8 mouse cellular contexts compared by ENCODE assay signal in genomic region chr13:81426896-81427755, GRCm38 (mm10).
A peak's percentile ranks its signal among the peaks of the same experiment; 100 is the strongest.
DNase-seq lines count a peak whose midpoint lies in the region; ATAC-seq and TF ChIP-seq lines count a peak whose summit lies in the region.

No protein-coding gene starts in this region.

- WGBS in forebrain, embryonic 16.5 days = 74% methylated on average over 15 of the region's 15 CpGs

- no peak overlapping the region for H3K9ac ChIP-seq in forebrain, embryonic 16.5 days (replicated peaks; ENCODE audit: low read depth, low read length)

- intact Hi-C loops in gastrocnemius, adult 2 months (cut with DNase I) = loop anchor here (5.0 kb wide), 1 partner anchor 565 kb away; no protein-coding TSS in a partner anchor

- H3K4me3 ChIP-seq in gastrocnemius, adult 2 months = no peak overlapping the region
- no peak overlapping the region for H3K4me3 ChIP-seq in forebrain, embryonic 16.5 days (replicated peaks; ENCODE audit: low read length)

- H3K27ac ChIP-seq in gastrocnemius, adult 2 months = no peak overlapping the region
- H3K27ac ChIP-seq in forebrain, embryonic 16.5 days (ENCODE audit: low read length) = no peak overlapping the region

- H3K36me3 ChIP-seq in forebrain, embryonic 16.5 days (ENCODE audit: control insufficient read depth, insufficient read depth) = no peaks in the 10 kb centered on the region

- H3K4me2 ChIP-seq in forebrain, embryonic 16.5 days (ENCODE audit: low read length) = no peak overlapping the region

- no peaks in the 10 kb centered on the region for H3K9me3 ChIP-seq in forebrain, embryonic 16.5 days (ENCODE audit: control insufficient read depth, low read length)

- peak; percentile 88 for TF ChIP-seq CTCF in gastrocnemius, adult 2 months (IDR thresholded peaks at IDR 0.05)

- no peaks in the 10 kb centered on the region for H3K4me1 ChIP-seq in forebrain, embryonic 16.5 days (replicated peaks; ENCODE audit: control insufficient read depth, insufficient read depth, low read length)

- DNase-seq in gastrocnemius, adult 2 months = peak; percentile 40
- DNase-seq in gastrocnemius, adult 8-10 months (ENCODE audit: low spot score in 2 of 2) = no peak
- peak; percentile 19 for DNase-seq in CD4-positive helper T cell, adult 2 months (ENCODE audit: low read depth, low spot score)
- peak; percentile 23 for DNase-seq in c-Kit-positive CD71-positive TER-119-positive erythroid progenitor cells, embryonic 14.5 days (ENCODE audit: low spot score)
- DNase-seq in kidney, postnatal 10 days = peak; percentile 75
- peak; percentile 25 for DNase-seq in lung, postnatal 25 days (ENCODE audit: low spot score)
- DNase-seq in skeletal muscle tissue, adult 2 months (ENCODE audit: low read depth, low spot score) = peak; percentile 10

- H3K27me3 ChIP-seq in forebrain, embryonic 16.5 days (replicated peaks; ENCODE audit: control insufficient read depth, insufficient read depth, low read length) = no peaks in the 10 kb centered on the region

- peak; percentile 54 for ATAC-seq in forebrain, embryonic 16.5 days

Comparison
In these comparisons a context has a peak if more than half of its experiments do, and no peak if none do; other contexts are left out.
1. DNase-seq: peak in gastrocnemius, adult 2 months (single experiment), CD4-positive helper T cell, adult 2 months (single experiment), c-Kit-positive CD71-positive TER-119-positive erythroid progenitor cells, embryonic 14.5 days (single experiment), kidney, postnatal 10 days (single experiment), lung, postnatal 25 days (single experiment) and skeletal muscle tissue, adult 2 months (single experiment); none in gastrocnemius, adult 8-10 months (0 of 2).